Mouse (Mus musculus) testis, adult 2 months (tissue): Measurements from ENCODE around the gene Atoh7. TPM values are rescaled to one million over a fixed set of nuclear protein-coding genes. Genes with fewer than 3 reads are reported as not detected.

Experiments used
- H3K27ac ChIP-seq: fragments of 200-500 bp; 2 replicates; pipeline ENCODE4 v1.5.1; 2012; ENCODE audit warnings: low read depth, low read length; ENCODE audit not compliant: control insufficient read depth, insufficient read depth
- H3K27me3 ChIP-seq: fragments of 200-500 bp; 2 replicates; pipeline ENCODE4 v1.6.1; 2012; ENCODE audit warnings: mild to moderate bottlenecking, low read length, moderate library complexity; ENCODE audit not compliant: control insufficient read depth, insufficient read depth
- H3K36me3 ChIP-seq: fragments of 200-500 bp; 2 replicates; pipeline ENCODE4 v1.6.1; 2012; ENCODE audit warnings: mild to moderate bottlenecking, low read length; ENCODE audit not compliant: control insufficient read depth, insufficient read depth
- H3K4me1 ChIP-seq: fragments of 200-500 bp; 2 replicates; pipeline ENCODE4 v1.6.1; 2012; ENCODE audit warnings: low read length; ENCODE audit not compliant: control insufficient read depth, insufficient read depth
- H3K4me3 ChIP-seq: fragments of 200-500 bp; 2 replicates; pipeline ENCODE4 v1.5.1; 2012; ENCODE audit warnings: low read depth, mild to moderate bottlenecking, low read length, moderate library complexity, mixed read lengths; ENCODE audit not compliant: control insufficient read depth
- CTCF ChIP-seq: fragments of 200-500 bp; IDR thresholded peaks from 2 replicates; pipeline ENCODE4 v1.5.1; 2012; ENCODE audit warnings: low read depth, mild to moderate bottlenecking, inconsistent platforms, low read length, moderate library complexity; ENCODE audit not compliant: control insufficient read depth, insufficient read depth, insufficient replicate concordance
- POLR2A ChIP-seq: fragments of 200-500 bp; IDR thresholded peaks from 2 replicates; pipeline ENCODE4 v1.6.1; 2012; ENCODE audit warnings: low read depth, mild to moderate bottlenecking, inconsistent platforms, low read length, moderate library complexity; ENCODE audit not compliant: control insufficient read depth
- polyA plus RNA-seq: library from polyadenylated mRNA; depleted of rRNA; stranded (reverse); fragments of >200 nt; gene quantifications from 2 replicates; pipeline ENCODE4 v1.2.3, GENCODE M21; 2012

Gene Atoh7
- polyA plus RNA-seq, 1 experiment: not detected

GRCm38 (mm10) chr10:63059862-63060261 lies 39.6 kb upstream of the Atoh7 start, which contains the start of gene Pbld1:
Gene Pbld1 (plus strand): TSS chr10:63060162.
- no peak within 1 kb of the TSS for H3K4me3 ChIP-seq
- H3K36me3 ChIP-seq: no peaks in the 10 kb centered on the region
- no peak within 1 kb of the TSS for H3K27ac ChIP-seq
- no peaks in the 10 kb centered on the region for H3K4me1 ChIP-seq
- TF ChIP-seq CTCF (no peak), POLR2A (no peak)
- H3K27me3 ChIP-seq: no peaks in the 10 kb centered on the region

DNA sequence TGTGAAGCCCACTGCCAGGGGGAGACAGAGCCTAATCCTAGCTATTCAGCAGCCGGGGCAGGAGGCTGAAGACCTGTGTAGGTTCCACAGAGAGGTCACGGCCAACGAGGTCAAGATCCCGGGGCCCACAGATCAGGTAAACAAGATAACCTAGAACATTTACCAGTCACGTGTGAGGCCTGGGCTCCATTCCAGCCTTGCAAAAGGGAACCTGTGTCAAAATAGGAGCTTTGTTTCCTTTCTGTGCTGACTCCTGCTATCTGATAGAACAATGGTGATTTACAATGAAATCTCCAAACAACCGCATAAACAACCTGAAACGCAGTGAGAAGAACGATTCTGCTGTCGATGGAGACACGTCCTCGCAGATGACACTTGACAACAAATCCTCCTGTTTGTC lies 39.0 kb upstream of the Atoh7 start:
- Histone ChIP-seq H3K4me3 (no peak overlapping the region), H3K4me1 (no peaks in the 10 kb centered on the region)
- TF ChIP-seq CTCF: no peak
- TF ChIP-seq POLR2A: no peak

DNA sequence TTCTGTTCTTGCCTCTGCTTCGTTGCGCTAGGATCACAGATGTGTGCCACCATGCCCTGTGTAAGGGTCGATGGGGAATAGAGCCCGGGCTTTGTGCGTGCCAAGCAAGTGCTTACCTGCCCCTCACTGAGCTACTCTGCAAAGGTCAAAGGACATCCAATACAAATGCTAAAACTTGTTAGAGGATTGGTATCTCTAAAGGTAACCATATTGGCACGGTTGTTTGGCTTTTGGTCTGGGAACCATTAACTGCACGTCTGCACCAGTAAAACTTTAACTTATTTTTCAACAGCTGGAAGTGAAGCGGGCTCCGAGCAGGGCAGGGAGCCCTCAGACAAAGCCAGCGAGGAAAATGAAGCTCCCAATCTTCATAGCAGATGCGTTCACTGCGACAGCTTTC lies 38.2 kb upstream of the Atoh7 start:
- TF ChIP-seq CTCF: no peak
- TF ChIP-seq POLR2A: no peak
- H3K4me3 ChIP-seq: no peak overlapping the region
- no peaks in the 10 kb centered on the region for H3K27me3 ChIP-seq
- H3K27ac ChIP-seq: no peak overlapping the region
- no peaks in the 10 kb centered on the region for H3K36me3 ChIP-seq
- H3K4me1 ChIP-seq: no peaks in the 10 kb centered on the region

More for the DNA sequence above, 39.0 kb upstream of the Atoh7 start:
- Histone ChIP-seq H3K36me3 (no peaks in the 10 kb centered on the region), H3K27ac (no peak overlapping the region), H3K27me3 (no peaks in the 10 kb centered on the region)

GRCm38 (mm10) chr10:63062696-63063095 lies 36.8 kb upstream of the Atoh7 start:
- Histone ChIP-seq H3K27ac (no peak overlapping the region), H3K36me3 (no peaks in the 10 kb centered on the region), H3K27me3 (no peaks in the 10 kb centered on the region), H3K4me3 (no peak overlapping the region), H3K4me1 (no peaks in the 10 kb centered on the region)
- no peak for TF ChIP-seq CTCF
- no peak for TF ChIP-seq POLR2A

DNA sequence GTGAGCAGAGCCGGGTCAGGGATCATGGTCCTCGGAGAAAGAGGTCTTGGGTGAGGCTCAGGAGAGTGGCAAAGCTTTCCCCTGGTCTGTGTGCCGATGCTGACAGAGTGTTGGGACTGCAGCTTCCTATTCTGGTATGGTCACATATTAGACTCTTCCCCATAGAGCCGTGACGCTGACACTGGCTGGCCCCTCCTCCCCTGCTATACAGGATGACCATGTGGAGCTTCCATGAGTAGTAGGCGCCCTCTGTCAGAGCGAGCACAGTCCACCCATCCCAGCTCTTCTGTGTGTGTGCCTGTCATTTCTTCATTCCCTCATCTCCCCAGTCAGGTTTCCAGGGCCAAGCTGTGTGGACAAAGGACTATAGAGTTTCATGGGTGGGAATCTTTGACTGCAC lies 36.1 kb upstream of the Atoh7 start:
- H3K27me3 ChIP-seq: no peaks in the 10 kb centered on the region
- H3K4me3 ChIP-seq: no peak overlapping the region
- H3K4me1 ChIP-seq: no peaks in the 10 kb centered on the region
- no peak overlapping the region for H3K27ac ChIP-seq
- no peaks in the 10 kb centered on the region for H3K36me3 ChIP-seq
- no peak for TF ChIP-seq CTCF
- no peak for TF ChIP-seq POLR2A

DNA sequence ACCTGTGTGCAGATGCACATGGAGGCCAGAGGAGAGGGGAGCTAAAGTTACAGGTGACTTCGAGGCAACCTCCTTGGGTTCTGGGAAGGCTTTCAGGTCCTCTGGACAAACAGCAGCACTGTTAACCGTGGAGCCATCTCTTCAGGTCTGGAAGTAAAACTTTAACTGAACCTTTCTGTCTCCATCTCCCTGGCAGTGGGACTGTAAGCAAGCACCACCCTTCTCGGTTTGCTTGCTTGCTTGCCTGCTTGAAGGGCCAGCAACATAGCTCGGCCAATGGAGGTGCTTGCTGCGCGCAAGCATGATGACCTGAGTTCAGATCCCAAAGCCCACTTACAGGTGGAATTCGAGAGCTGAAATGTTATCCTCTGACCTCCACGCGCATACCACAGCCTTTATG lies 34.9 kb upstream of the Atoh7 start:
- Histone ChIP-seq H3K27me3 (no peaks in the 10 kb centered on the region), H3K36me3 (no peaks in the 10 kb centered on the region), H3K4me3 (no peak overlapping the region), H3K27ac (no peak overlapping the region), H3K4me1 (no peaks in the 10 kb centered on the region)
- TF ChIP-seq POLR2A (no peak), CTCF (no peak)

GRCm38 (mm10) chr10:63065561-63065960 lies 33.9 kb upstream of the Atoh7 start:
- no peak for TF ChIP-seq CTCF
- no peak for TF ChIP-seq POLR2A
- H3K4me3 ChIP-seq: no peak overlapping the region
- no peaks in the 10 kb centered on the region for H3K4me1 ChIP-seq
- no peak overlapping the region for H3K27ac ChIP-seq
- no peaks in the 10 kb centered on the region for H3K36me3 ChIP-seq
- H3K27me3 ChIP-seq: no peaks in the 10 kb centered on the region

DNA sequence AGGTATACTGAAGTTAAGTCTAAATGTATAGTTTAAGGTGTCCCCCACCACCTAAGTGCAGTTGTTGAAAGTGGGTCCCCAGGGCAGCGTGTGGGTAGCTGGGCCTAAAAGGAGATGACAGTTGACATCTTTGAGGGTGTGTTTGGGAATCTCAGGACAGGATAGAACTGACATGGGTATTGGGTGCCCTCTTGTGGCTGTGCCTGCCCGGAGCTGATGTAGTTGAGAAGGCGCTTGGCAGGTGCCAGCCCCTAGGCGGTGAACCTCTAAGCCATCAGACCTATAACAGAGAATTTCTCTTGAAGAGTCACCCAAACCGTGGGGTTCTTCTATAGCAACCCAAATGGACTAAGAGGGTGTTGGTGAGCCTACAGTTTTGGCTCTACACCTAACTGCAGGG lies 33.5 kb upstream of the Atoh7 start:
- Histone ChIP-seq H3K4me3 (no peak overlapping the region), H3K27me3 (no peaks in the 10 kb centered on the region), H3K4me1 (no peaks in the 10 kb centered on the region), H3K36me3 (no peaks in the 10 kb centered on the region), H3K27ac (no peak overlapping the region)
- peak; percentile 65; the same call in 1 of the 2 replicates for TF ChIP-seq CTCF
- TF ChIP-seq POLR2A: no peak
